8 mouse cellular contexts compared by ENCODE assay signal in genomic region chr7:16119569-16120261, GRCm38 (mm10). TPM values are rescaled to one million over a fixed set of nuclear protein-coding genes. Genes with fewer than 3 reads are reported as not detected.
DNase-seq lines count a peak whose midpoint lies in the region; ATAC-seq lines count a peak whose summit lies in the region.

TSS of gene Kptn (plus strand) at chr7:16119895.

- H3K27ac ChIP-seq in heart, embryonic 14.5 days (replicated peaks in 1 of 2; ENCODE audit: control insufficient read depth in 1 of 2, insufficient read depth in 1 of 2, low read depth in 2 of 2, low read length in 2 of 2): peak within 1 kb of the TSS; percentile 92 to 94
- H3K27ac ChIP-seq in liver, embryonic 13.5 days: peak within 1 kb of the TSS; percentile 70
- H3K27ac ChIP-seq in stomach, embryonic 16.5 days (ENCODE audit: low read length): peak within 1 kb of the TSS; percentile 77

- peaks cover 37% of the 10 kb centered on the region for H3K36me3 ChIP-seq in heart, embryonic 14.5 days (ENCODE audit: control insufficient read depth, insufficient read depth, low read length)
- H3K36me3 ChIP-seq in liver, embryonic 13.5 days: peaks cover 35% of the 10 kb centered on the region
- peaks cover 13% of the 10 kb centered on the region; the same call in 1 of the 2 replicates for H3K36me3 ChIP-seq in stomach, embryonic 16.5 days (ENCODE audit: control insufficient read depth, insufficient read depth, low read length)

- ATAC-seq in CD4-positive, CD25-positive, alpha-beta regulatory T cell, adult 4 months: peak; percentile 90
- peak; percentile 68 for ATAC-seq in heart, embryonic 14.5 days (ENCODE audit: insufficient number of reproducible peaks, insufficient read depth, low FRiP score, low read depth)
- ATAC-seq in liver, embryonic 13.5 days (ENCODE audit: low read depth): peak; percentile 85
- peak; percentile 84 for ATAC-seq in stomach, embryonic 16.5 days (ENCODE audit: insufficient read depth, low FRiP score)

- peak; percentile 84 for DNase-seq in c-Kit-negative CD71-positive TER-119-positive erythroid progenitor cells, embryonic 14.5 days (ENCODE audit: low read depth, low spot score)
- peak; percentile 81 for DNase-seq in fibroblast of lung, adult 2 months (ENCODE audit: low read depth)
- peak; percentile 92 for DNase-seq in kidney, postnatal 14 days
- peak; percentile 81 for DNase-seq in liver, embryonic 13.5 days
- peak; percentile 95 for DNase-seq in neural tube, embryonic 10.5 days (ENCODE audit: extremely low spot score, low spot score)

- H3K9ac ChIP-seq in heart, embryonic 14.5 days (ENCODE audit: low read length): peak within 1 kb of the TSS; percentile 87
- H3K9ac ChIP-seq in liver, embryonic 13.5 days: peak within 1 kb of the TSS; percentile 81
- H3K9ac ChIP-seq in stomach, embryonic 16.5 days (ENCODE audit: low read length): peak within 1 kb of the TSS; percentile 87

- H3K4me3 ChIP-seq in heart, embryonic 14.5 days (ENCODE audit: control insufficient read depth in 1 of 2, insufficient read depth in 1 of 2, low read depth in 1 of 2, low read length in 2 of 2): peak within 1 kb of the TSS; percentile 83 to 97
- H3K4me3 ChIP-seq in liver, embryonic 13.5 days (replicated peaks): peak within 1 kb of the TSS; percentile 80
- peak within 1 kb of the TSS; percentile 77 for H3K4me3 ChIP-seq in stomach, embryonic 16.5 days (replicated peaks; ENCODE audit: low read length)

- 2% methylated on average over 33 of the region's 33 CpGs for WGBS in heart, embryonic 14.5 days
- 1% methylated on average over 33 of the region's 33 CpGs for WGBS in liver, embryonic 13.5 days (ENCODE audit: insufficient replicate concordance)
- under 1% methylated on average over 33 of the region's 33 CpGs for WGBS in stomach, embryonic 16.5 days

- H3K4me1 ChIP-seq in heart, embryonic 14.5 days (ENCODE audit: control insufficient read depth in 2 of 2, insufficient read depth in 2 of 2, low read length in 2 of 2): peaks cover 4 to 18% of the 10 kb centered on the region in 2 experiments
- H3K4me1 ChIP-seq in liver, embryonic 13.5 days (replicated peaks): peaks cover 15% of the 10 kb centered on the region
- H3K4me1 ChIP-seq in stomach, embryonic 16.5 days (ENCODE audit: control insufficient read depth, insufficient read depth, low read length): no peaks in the 10 kb centered on the region; the same call in 1 of the 2 replicates

- peak within 1 kb of the TSS; percentile 83 for H3K4me2 ChIP-seq in heart, embryonic 14.5 days (ENCODE audit: low read length)
- H3K4me2 ChIP-seq in liver, embryonic 13.5 days: peak within 1 kb of the TSS; percentile 73
- peak within 1 kb of the TSS; percentile 66 for H3K4me2 ChIP-seq in stomach, embryonic 16.5 days (ENCODE audit: low read depth, low read length)

- H3K27me3 ChIP-seq in heart, embryonic 14.5 days (ENCODE audit: control insufficient read depth, insufficient read depth, low read length): no peaks in the 10 kb centered on the region
- H3K27me3 ChIP-seq in liver, embryonic 13.5 days: no peaks in the 10 kb centered on the region
- H3K27me3 ChIP-seq in stomach, embryonic 16.5 days (ENCODE audit: control insufficient read depth, insufficient read depth, low read length): no peaks in the 10 kb centered on the region

- H3K9me3 ChIP-seq in heart, embryonic 14.5 days (ENCODE audit: control insufficient read depth, low read length): no peaks in the 10 kb centered on the region
- H3K9me3 ChIP-seq in liver, embryonic 13.5 days (replicated peaks): no peaks in the 10 kb centered on the region
- H3K9me3 ChIP-seq in stomach, embryonic 16.5 days (replicated peaks; ENCODE audit: control insufficient read depth, low read length): no peaks in the 10 kb centered on the region

RNA-seq across cellular contexts. Expression of gene Kptn, which starts in this region (rescaled TPM):
- 10 to 100 TPM; 22.0 to 32.9 TPM for polyA plus RNA-seq in CD4-positive, CD25-positive, alpha-beta regulatory T cell, adult 4 months (2017; shearing (Covaris generic))
- polyA plus RNA-seq in heart, embryonic 14.5 days (2014; fragmentation: Nextera tagmentation; extraction: Ambion mirVana): 31.2 and 32.0 TPM in 2 replicates
- polyA plus RNA-seq in liver, embryonic 13.5 days (2015; fragmentation: Nextera tagmentation; extraction: Ambion mirVana): 11.1 and 11.5 TPM in 2 replicates
- 26.7 and 27.2 TPM in 2 replicates for polyA plus RNA-seq in stomach, embryonic 16.5 days (2015; fragmentation: Nextera tagmentation; extraction: Ambion mirVana)

Comparison
In these comparisons a context has a peak if more than half of its experiments do, and no peak if none do; other contexts are left out.
1. Peak in every context shown above with its lines: DNase-seq, ATAC-seq, H3K4me3 ChIP-seq and H3K27ac ChIP-seq.